Mouse (Mus musculus): ENCODE results near the gene Prkar1b. TPM values are rescaled to one million over a fixed set of nuclear protein-coding genes. Genes with fewer than 3 reads are reported as not detected.

Gene Prkar1b
- polyA plus RNA-seq, 1 experiment from 2014 or later: 35.2 TPM

- no peaks in the 10 kb centered on the region for H3K27me3 ChIP-seq
- H3K9me3 ChIP-seq: no peaks in the 10 kb centered on the region
- WGBS: 83% methylated on average over 9 of the region's 9 CpGs
- H3K9ac ChIP-seq: no peak overlapping the region
- H3K4me1 ChIP-seq: no peaks in the 10 kb centered on the region; the same call in 1 of the 2 replicates
- no peak overlapping the region for H3K4me3 ChIP-seq (replicated peaks)
- no peak overlapping the region for H3K4me2 ChIP-seq
- no peak overlapping the region for H3K27ac ChIP-seq
- no peaks in the 10 kb centered on the region for H3K36me3 ChIP-seq (replicated peaks)
- ATAC-seq (ENCODE audit: low FRiP score): no peak
These were observed 9.2 kb downstream of the Prkar1b start for GRCm38 (mm10) chr5:139140589-139140988.

GRCm38 (mm10) chr5:139138926-139139472 lies 10.8 kb downstream of the Prkar1b start:
- Histone ChIP-seq H3K36me3 (replicated peaks) (no peaks in the 10 kb centered on the region), H3K27me3 (no peaks in the 10 kb centered on the region), H3K9me3 (no peaks in the 10 kb centered on the region), H3K4me2 (no peak overlapping the region), H3K4me1 (no peaks in the 10 kb centered on the region; the same call in 1 of the 2 replicates), H3K9ac (no peak overlapping the region), H3K4me3 (replicated peaks) (no peak overlapping the region), H3K27ac (no peak overlapping the region)
- no peak for ATAC-seq (ENCODE audit: low FRiP score)
- WGBS: 89% methylated on average over 8 of the region's 8 CpGs

- Histone ChIP-seq H3K4me1 (no peaks in the 10 kb centered on the region; the same call in 1 of the 2 replicates), H3K4me3 (replicated peaks) (no peak overlapping the region), H3K4me2 (no peak overlapping the region), H3K9ac (no peak overlapping the region), H3K36me3 (replicated peaks) (no peaks in the 10 kb centered on the region), H3K9me3 (no peaks in the 10 kb centered on the region), H3K27me3 (no peaks in the 10 kb centered on the region), H3K27ac (0 out of 2 replicates have a peak overlapping the region, but pooled peaks have one; percentile 46)
- ATAC-seq (ENCODE audit: low FRiP score): no peak
- WGBS: 71% methylated on average over 12 of the region's 12 CpGs
These were observed 11.4 kb downstream of the Prkar1b start for GRCm38 (mm10) chr5:139138261-139138925.

DNA sequence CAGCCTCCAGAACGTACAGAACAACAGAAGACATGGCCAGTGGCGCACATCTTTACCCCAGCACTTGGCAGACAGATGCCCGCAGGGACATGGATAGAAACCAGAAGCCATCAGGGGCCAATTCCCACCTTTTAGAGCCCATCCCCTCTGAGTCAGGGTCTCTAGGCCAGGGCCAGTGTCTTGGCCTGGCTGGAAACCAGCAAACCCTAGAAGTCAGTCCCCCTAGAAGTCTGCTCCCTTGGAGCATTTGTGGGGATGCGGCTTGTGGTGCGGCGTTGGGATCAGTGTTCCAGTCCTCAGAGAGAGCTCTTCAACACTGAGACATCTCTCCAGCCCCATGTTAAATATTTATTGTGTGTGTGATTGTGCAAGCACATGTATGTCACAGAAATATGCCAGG lies 12.6 kb downstream of the Prkar1b start:
- no peak overlapping the region for H3K9ac ChIP-seq
- H3K4me3 ChIP-seq (replicated peaks): no peak overlapping the region
- H3K27ac ChIP-seq: no peak overlapping the region
- no peaks in the 10 kb centered on the region for H3K36me3 ChIP-seq (replicated peaks)
- H3K4me1 ChIP-seq: no peaks in the 10 kb centered on the region; the same call in 1 of the 2 replicates
- H3K4me2 ChIP-seq: no peak overlapping the region
- H3K9me3 ChIP-seq: no peaks in the 10 kb centered on the region
- H3K27me3 ChIP-seq: no peaks in the 10 kb centered on the region
- 91% methylated on average over 6 of the region's 6 CpGs for WGBS
- ATAC-seq (ENCODE audit: low FRiP score): no peak

DNA sequence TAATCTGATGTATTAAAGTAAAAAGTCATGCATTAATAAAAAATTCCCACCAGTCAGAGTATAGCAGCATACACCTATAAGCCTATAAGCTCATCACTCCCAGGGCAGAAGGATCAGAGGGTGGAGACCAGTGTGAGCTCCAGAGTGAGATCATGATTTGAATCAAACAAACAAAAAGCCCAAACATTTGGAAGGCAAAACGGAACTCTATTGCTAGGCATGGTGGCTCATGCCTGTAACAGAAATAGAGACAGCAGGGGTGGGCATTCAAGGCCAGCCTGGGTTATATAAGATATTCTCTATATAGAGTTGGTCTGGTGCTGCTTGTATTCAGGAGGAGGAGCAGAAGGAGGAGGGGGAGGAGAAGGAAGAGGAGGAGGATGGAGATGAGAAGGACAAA lies 13.5 kb downstream of the Prkar1b start:
- no peaks in the 10 kb centered on the region for H3K9me3 ChIP-seq
- no peak for ATAC-seq (ENCODE audit: low FRiP score)
- H3K36me3 ChIP-seq (replicated peaks): no peaks in the 10 kb centered on the region
- H3K27me3 ChIP-seq: peaks cover 5% of the 10 kb centered on the region; the same call in 1 of the 2 replicates
- H3K4me2 ChIP-seq: no peak overlapping the region
- 40% methylated on average over 1 of the region's 1 CpGs for WGBS
- H3K27ac ChIP-seq: no peak overlapping the region
- no peaks in the 10 kb centered on the region; the same call in 1 of the 2 replicates for H3K4me1 ChIP-seq
- no peak overlapping the region for H3K4me3 ChIP-seq (replicated peaks)
- no peak overlapping the region for H3K9ac ChIP-seq

DNA sequence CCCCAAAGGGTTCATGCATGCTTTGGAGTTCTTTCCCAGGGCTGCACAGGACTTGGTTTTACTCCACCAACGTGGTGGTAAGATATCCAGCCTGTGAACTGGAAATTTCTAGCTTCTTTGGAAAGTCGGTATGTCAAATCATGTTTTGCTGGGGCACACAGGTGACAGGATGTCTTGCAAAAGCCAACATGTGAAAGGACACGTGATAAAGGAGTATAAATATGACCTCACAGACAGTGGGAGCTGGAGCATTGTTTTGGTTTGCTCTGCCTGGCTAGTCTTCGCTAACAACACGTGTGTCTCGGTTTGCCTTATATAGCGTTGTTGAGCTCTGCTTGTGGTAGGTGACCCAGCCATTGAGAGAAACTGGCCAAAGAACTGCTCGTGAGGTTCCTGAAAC lies 15.3 kb downstream of the Prkar1b start:
- ATAC-seq (ENCODE audit: low FRiP score): no peak
- Histone ChIP-seq H3K36me3 (replicated peaks) (no peaks in the 10 kb centered on the region), H3K27ac (no peak overlapping the region), H3K4me2 (no peak overlapping the region), H3K27me3 (peaks cover 15% of the 10 kb centered on the region), H3K4me1 (no peaks in the 10 kb centered on the region; the same call in 1 of the 2 replicates), H3K4me3 (replicated peaks) (no peak overlapping the region), H3K9me3 (no peaks in the 10 kb centered on the region), H3K9ac (no peak overlapping the region)
- WGBS: 80% methylated on average over 8 of the region's 8 CpGs

DNA sequence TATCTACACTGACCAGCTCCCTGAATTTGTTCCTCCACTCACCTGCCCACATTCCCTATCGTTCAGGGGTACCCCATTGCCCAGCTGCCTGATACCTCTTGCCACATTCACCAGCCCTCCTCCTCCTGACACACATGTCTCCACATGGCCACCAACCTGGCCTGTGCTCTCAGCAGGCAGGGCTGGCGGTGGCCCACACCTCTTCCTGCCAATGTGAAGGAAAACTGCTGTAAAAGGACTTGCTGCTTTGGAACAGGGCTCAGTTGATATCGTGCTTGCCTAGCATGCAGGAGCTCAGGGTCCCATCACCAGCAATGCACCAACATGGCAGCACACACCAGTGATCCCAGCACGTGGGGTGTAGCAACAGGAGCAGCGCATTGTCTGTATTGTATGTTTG lies 19.4 kb downstream of the Prkar1b start:
- no peak overlapping the region for H3K9ac ChIP-seq
- peaks cover 11% of the 10 kb centered on the region for H3K4me1 ChIP-seq
- no peaks in the 10 kb centered on the region for H3K9me3 ChIP-seq
- 79% methylated on average over 5 of the region's 5 CpGs for WGBS
- no peak overlapping the region for H3K4me3 ChIP-seq (replicated peaks)
- no peaks in the 10 kb centered on the region for H3K36me3 ChIP-seq (replicated peaks)
- H3K27ac ChIP-seq: no peak overlapping the region
- H3K27me3 ChIP-seq: peaks cover 31% of the 10 kb centered on the region
- no peak for ATAC-seq (ENCODE audit: low FRiP score)
- H3K4me2 ChIP-seq: no peak overlapping the region

- no peaks in the 10 kb centered on the region for H3K9me3 ChIP-seq
- peaks cover 11% of the 10 kb centered on the region for H3K4me1 ChIP-seq
- H3K4me2 ChIP-seq: peak overlapping the region; percentile 88
- peak overlapping the region; percentile 64 for H3K9ac ChIP-seq
- H3K27me3 ChIP-seq: peaks cover 31% of the 10 kb centered on the region
- no peak overlapping the region for H3K27ac ChIP-seq
- peak overlapping the region; percentile 57 for H3K4me3 ChIP-seq (replicated peaks)
- H3K36me3 ChIP-seq (replicated peaks): no peaks in the 10 kb centered on the region
- peak; percentile 83 for ATAC-seq (ENCODE audit: low FRiP score)
- WGBS: 3% methylated on average over 53 of the region's 55 CpGs
These were observed 20.1 kb downstream of the Prkar1b start for GRCm38 (mm10) chr5:139129572-139130151.

- no peak overlapping the region for H3K27ac ChIP-seq
- H3K4me3 ChIP-seq (replicated peaks): peak overlapping the region; percentile 57
- peaks cover 31% of the 10 kb centered on the region for H3K27me3 ChIP-seq
- H3K9me3 ChIP-seq: no peaks in the 10 kb centered on the region
- H3K9ac ChIP-seq: peak overlapping the region; percentile 64
- WGBS: 13% methylated on average over 12 of the region's 12 CpGs
- ATAC-seq (ENCODE audit: low FRiP score): peak; percentile 58
- peaks cover 11% of the 10 kb centered on the region for H3K4me1 ChIP-seq
- H3K36me3 ChIP-seq (replicated peaks): no peaks in the 10 kb centered on the region
- peak overlapping the region; percentile 88 for H3K4me2 ChIP-seq
These were observed 20.7 kb downstream of the Prkar1b start for GRCm38 (mm10) chr5:139129078-139129477.

GRCm38 (mm10) chr5:139128476-139129065 lies 21.2 kb downstream of the Prkar1b start:
- Histone ChIP-seq H3K27me3 (peaks cover 31% of the 10 kb centered on the region), H3K36me3 (replicated peaks) (no peaks in the 10 kb centered on the region), H3K4me3 (replicated peaks) (peak overlapping the region; percentile 57), H3K9ac (peak overlapping the region; percentile 64; the same call in 1 of the 2 replicates), H3K27ac (no peak overlapping the region), H3K4me2 (peak overlapping the region; percentile 88), H3K9me3 (no peaks in the 10 kb centered on the region), H3K4me1 (peaks cover 11% of the 10 kb centered on the region)
- no peak for ATAC-seq (ENCODE audit: low FRiP score)
- 39% methylated on average over 12 of the region's 12 CpGs for WGBS

DNA sequence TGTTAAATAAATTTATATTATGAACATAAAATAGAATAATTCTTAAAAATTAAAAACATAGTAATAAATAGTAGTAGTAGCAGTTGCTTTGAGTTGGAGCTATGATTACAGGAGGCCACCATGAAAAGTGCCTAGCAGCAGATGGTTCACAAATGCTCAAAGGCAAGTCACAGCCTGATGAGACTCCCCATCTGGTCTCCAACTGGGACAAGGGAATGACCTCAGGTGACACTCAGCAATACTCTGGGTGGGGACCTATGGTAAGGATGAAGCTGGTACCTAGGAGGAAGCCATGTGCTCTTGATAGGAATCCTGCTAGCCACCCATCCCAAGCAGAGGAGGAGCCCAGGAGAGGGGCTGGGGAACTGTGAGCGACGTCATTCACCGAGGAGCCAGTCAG lies 24.1 kb downstream of the Prkar1b start:
- Histone ChIP-seq H3K9ac (no peak overlapping the region), H3K27ac (no peak overlapping the region), H3K4me1 (peaks cover 11% of the 10 kb centered on the region), H3K4me3 (replicated peaks) (no peak overlapping the region), H3K27me3 (peaks cover 27% of the 10 kb centered on the region), H3K36me3 (replicated peaks) (no peaks in the 10 kb centered on the region), H3K9me3 (peaks cover 6% of the 10 kb centered on the region), H3K4me2 (no peak overlapping the region)
- 75% methylated on average over 3 of the region's 3 CpGs for WGBS
- ATAC-seq (ENCODE audit: low FRiP score): no peak

DNA sequence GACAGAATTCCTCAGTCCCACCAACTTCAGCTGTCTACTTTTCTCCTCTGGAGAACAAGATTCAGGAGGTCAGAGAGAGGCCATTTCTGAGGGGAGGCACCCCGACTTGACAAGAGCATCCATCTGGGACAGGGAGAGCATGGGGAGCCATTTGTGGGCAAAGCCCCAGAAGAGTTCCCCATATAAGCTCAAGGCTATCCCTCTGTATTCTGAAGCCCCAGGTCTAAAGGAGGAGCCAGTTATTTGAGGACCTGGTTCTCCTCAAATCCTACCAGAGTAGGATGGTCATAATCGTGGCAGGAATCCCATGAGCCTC lies 30.9 kb downstream of the Prkar1b start:
- 68% methylated on average over 2 of the region's 2 CpGs for WGBS
- ATAC-seq (ENCODE audit: low FRiP score): no peak

More for the DNA sequence above, 30.9 kb downstream of the Prkar1b start:
- Histone ChIP-seq H3K4me1 (peaks cover 3% of the 10 kb centered on the region; the same call in 1 of the 2 replicates), H3K4me3 (replicated peaks) (no peak overlapping the region), H3K27me3 (no peaks in the 10 kb centered on the region), H3K9ac (no peak overlapping the region), H3K4me2 (no peak overlapping the region), H3K9me3 (peaks cover 6% of the 10 kb centered on the region), H3K27ac (no peak overlapping the region), H3K36me3 (replicated peaks) (no peaks in the 10 kb centered on the region)
